Mouse (Mus musculus): Measurements from ENCODE around the gene Gna15.

The Gna15 gene

GRCm38 (mm10) chr10:81495151-81495550 lies 28.9 kb downstream of the Gna15 start:
- no peak for DNase-seq

GRCm38 (mm10) chr10:81494260-81495041 lies 29.6 kb downstream of the Gna15 start:
- no peak for DNase-seq

GRCm38 (mm10) chr10:81493601-81494220 lies 30.3 kb downstream of the Gna15 start:
- no peak for DNase-seq

- DNase-seq = no peak
Observed at GRCm38 (mm10) chr10:81492606-81493240, 31.3 kb downstream of the Gna15 start.

- DNase-seq = no peak
Observed at GRCm38 (mm10) chr10:81491018-81491417, 33.0 kb downstream of the Gna15 start.

GRCm38 (mm10) chr10:81489941-81490340 lies 34.1 kb downstream of the Gna15 start:
- no peak for DNase-seq

- DNase-seq = no peak
Observed at GRCm38 (mm10) chr10:81488081-81488480, 35.9 kb downstream of the Gna15 start.

- no peak for DNase-seq
Observed at GRCm38 (mm10) chr10:81486496-81486895, 37.5 kb downstream of the Gna15 start.

GRCm38 (mm10) chr10:81485479-81486018 lies 38.5 kb downstream of the Gna15 start:
- no peak for DNase-seq

GRCm38 (mm10) chr10:81485060-81485449 lies 39.0 kb downstream of the Gna15 start:
- DNase-seq = no peak

GRCm38 (mm10) chr10:81484441-81485059 lies 39.5 kb downstream of the Gna15 start:
- DNase-seq = no peak

GRCm38 (mm10) chr10:81483983-81484382 lies 40.0 kb downstream of the Gna15 start:
- DNase-seq = no peak

- DNase-seq = peak; percentile 70
Observed at GRCm38 (mm10) chr10:81482533-81482889, 41.5 kb downstream of the Gna15 start, which contains the start of gene Celf5. Gene Celf5, minus strand, starts transcription at chr10:81482709.

GRCm38 (mm10) chr10:81481605-81482532 lies 42.2 kb downstream of the Gna15 start:
- DNase-seq = no peak

- no peak for DNase-seq
Observed at GRCm38 (mm10) chr10:81474461-81474860, 49.6 kb downstream of the Gna15 start.

GRCm38 (mm10) chr10:81473003-81473451 lies 51.0 kb downstream of the Gna15 start:
- no peak for DNase-seq

GRCm38 (mm10) chr10:81472403-81473002 lies 51.5 kb downstream of the Gna15 start:
- DNase-seq = no peak

GRCm38 (mm10) chr10:81470454-81470853 lies 53.6 kb downstream of the Gna15 start:
- DNase-seq = no peak

- DNase-seq = no peak
Observed at GRCm38 (mm10) chr10:81469253-81469652, 54.8 kb downstream of the Gna15 start.

- DNase-seq = no peak
Observed at GRCm38 (mm10) chr10:81467670-81468235, 56.3 kb downstream of the Gna15 start.

GRCm38 (mm10) chr10:81466881-81467280 lies 57.1 kb downstream of the Gna15 start:
- DNase-seq = no peak

Measured in cerebellum, adult 11 months (tissue).